Mouse (Mus musculus) liver, embryonic 15.5 days (tissue): ENCODE results near the gene Rpusd1. TPM values are rescaled to one million over a fixed set of nuclear protein-coding genes. Genes with fewer than 3 reads are reported as not detected.

Experiments
- ATAC-seq: fragments of 200-750 bp; cut with Nextera tagmentation; 2 replicates; pipeline ENCODE4 v1.8.0; 2017; ENCODE audit warnings: moderate number of reproducible peaks, mild to moderate bottlenecking, moderate library complexity; ENCODE audit not compliant: insufficient read depth
- H3K27ac ChIP-seq: fragments of 300-500 bp; sonication (generic); replicated peaks from 2 replicates; pipeline ENCODE4 v1.5.1; 2015; ENCODE audit warnings: mild to moderate bottlenecking, inconsistent platforms
- H3K27me3 ChIP-seq: fragments of 300-500 bp; sonication (generic); 2 replicates; pipeline ENCODE4 v1.6.1; 2015; ENCODE audit warnings: mild to moderate bottlenecking, inconsistent platforms
- H3K36me3 ChIP-seq: fragments of 300-500 bp; sonication (generic); replicated peaks from 2 replicates; pipeline ENCODE4 v1.6.1; 2015; ENCODE audit warnings: moderate library complexity, mild to moderate bottlenecking, inconsistent platforms
- H3K4me1 ChIP-seq: fragments of 300-500 bp; sonication (generic); replicated peaks from 2 replicates; pipeline ENCODE4 v1.6.1; 2015; ENCODE audit warnings: inconsistent platforms
- H3K4me2 ChIP-seq: fragments of 300-500 bp; sonication (generic); 2 replicates; pipeline ENCODE4 v1.6.1; 2015; ENCODE audit warnings: moderate library complexity, mild to moderate bottlenecking, inconsistent platforms
- H3K4me3 ChIP-seq: fragments of 300-500 bp; sonication (generic); replicated peaks from 2 replicates; pipeline ENCODE4 v1.5.1; 2015; ENCODE audit warnings: mild to moderate bottlenecking, inconsistent platforms
- H3K9ac ChIP-seq: fragments of 300-500 bp; sonication (generic); 2 replicates; pipeline ENCODE4 v1.6.1; 2015; ENCODE audit warnings: moderate library complexity, mild to moderate bottlenecking, inconsistent platforms
- H3K9me3 ChIP-seq: fragments of 300-500 bp; sonication (generic); replicated peaks from 2 replicates; pipeline ENCODE4 v1.6.1; 2016; ENCODE audit warnings: inconsistent platforms
- WGBS: fragments of 180-500 bp; shearing (Covaris S2); methylation state at CpG from one replicate; pipeline ENCODE4 v1.1.7; 2015; ENCODE audit warnings: mixed read lengths; ENCODE audit not compliant: insufficient replicate concordance; 5-methylcytosine and 5-hydroxymethylcytosine counted together
- polyA plus RNA-seq: library from polyadenylated mRNA; unstranded; fragments of >200 nt; fragmentation: Nextera tagmentation; extraction: Ambion mirVana; gene quantifications from 2 replicates; pipeline ENCODE4 v1.2.1, GENCODE M21; 2015

The Rpusd1 gene
- polyA plus RNA-seq: 6.4 and 6.6 TPM in 2 replicates

GRCm38 (mm10) chr17:25727265-25728008, at the start of gene Rpusd1, which contains the start of gene Chtf18:
TSS of gene Rpusd1 (plus strand) at chr17:25727670.
TSS of gene Chtf18 (minus strand) at chr17:25727419.
- peak; percentile 98 for ATAC-seq

GRCm38 (mm10) chr17:25677969-25678368, 49.5 kb upstream of the Rpusd1 start:
- WGBS: 34% methylated on average over 6 of the region's 6 CpGs
- H3K4me1 ChIP-seq: no peaks in the 10 kb centered on the region
- peaks cover 7% of the 10 kb centered on the region; the same call in 1 of the 2 replicates for H3K27me3 ChIP-seq
- H3K4me2 ChIP-seq: no peak overlapping the region
- H3K36me3 ChIP-seq: no peaks in the 10 kb centered on the region
- no peak overlapping the region for H3K9ac ChIP-seq
- no peak overlapping the region for H3K4me3 ChIP-seq
- ATAC-seq: no peak
- no peak overlapping the region for H3K27ac ChIP-seq
- no peaks in the 10 kb centered on the region for H3K9me3 ChIP-seq

More at GRCm38 (mm10) chr17:25727265-25728008, at the start of gene Rpusd1, which contains the start of gene Chtf18:
- Histone ChIP-seq H3K4me1 (peaks cover 25% of the 10 kb centered on the region), H3K36me3 (peaks cover 30% of the 10 kb centered on the region), H3K4me3 (peak within 1 kb of the TSS; percentile 80), H3K4me2 (peak within 1 kb of the TSS; percentile 96), H3K27ac (peak within 1 kb of the TSS; percentile 39), H3K27me3 (no peaks in the 10 kb centered on the region), H3K9me3 (no peaks in the 10 kb centered on the region), H3K9ac (peak within 1 kb of the TSS; percentile 76)
- WGBS: under 1% methylated on average over 37 of the region's 37 CpGs

- Histone ChIP-seq H3K9me3 (no peaks in the 10 kb centered on the region), H3K36me3 (no peaks in the 10 kb centered on the region)
- no peak for ATAC-seq
Measured at GRCm38 (mm10) chr17:25679818-25680217, 47.7 kb upstream of the Rpusd1 start.

GRCm38 (mm10) chr17:25681636-25682035, 45.8 kb upstream of the Rpusd1 start:
- H3K4me1 ChIP-seq: no peaks in the 10 kb centered on the region
- no peak overlapping the region for H3K4me3 ChIP-seq
- no peaks in the 10 kb centered on the region for H3K36me3 ChIP-seq
- ATAC-seq: no peak
- H3K9me3 ChIP-seq: no peaks in the 10 kb centered on the region
- H3K4me2 ChIP-seq: no peak overlapping the region
- H3K9ac ChIP-seq: no peak overlapping the region
- peaks cover 12% of the 10 kb centered on the region; the same call in 1 of the 2 replicates for H3K27me3 ChIP-seq
- WGBS: 48% methylated on average over 4 of the region's 4 CpGs
- no peak overlapping the region for H3K27ac ChIP-seq

More at GRCm38 (mm10) chr17:25679818-25680217, 47.7 kb upstream of the Rpusd1 start:
- Histone ChIP-seq H3K27me3 (peaks cover 7% of the 10 kb centered on the region; the same call in 1 of the 2 replicates), H3K9ac (no peak overlapping the region), H3K4me2 (no peak overlapping the region), H3K27ac (no peak overlapping the region), H3K4me3 (no peak overlapping the region), H3K4me1 (no peaks in the 10 kb centered on the region)
- WGBS: 9% methylated on average over 5 of the region's 5 CpGs

GRCm38 (mm10) chr17:25686323-25686722, 41.1 kb upstream of the Rpusd1 start:
- WGBS: 25% methylated on average over 7 of the region's 7 CpGs
- no peak for ATAC-seq
- H3K4me3 ChIP-seq: no peak overlapping the region
- H3K27ac ChIP-seq: no peak overlapping the region
- no peaks in the 10 kb centered on the region for H3K4me1 ChIP-seq
- no peak overlapping the region for H3K9ac ChIP-seq
- 0 out of 2 replicates have a peak, but pooled peaks cover 11% of the 10 kb centered on the region for H3K27me3 ChIP-seq
- no peaks in the 10 kb centered on the region for H3K36me3 ChIP-seq
- H3K4me2 ChIP-seq: no peak overlapping the region
- no peaks in the 10 kb centered on the region for H3K9me3 ChIP-seq

- Histone ChIP-seq H3K4me3 (no peak overlapping the region), H3K27ac (no peak overlapping the region), H3K9ac (no peak overlapping the region), H3K36me3 (no peaks in the 10 kb centered on the region), H3K4me1 (no peaks in the 10 kb centered on the region), H3K9me3 (no peaks in the 10 kb centered on the region), H3K27me3 (0 out of 2 replicates have a peak, but pooled peaks cover 11% of the 10 kb centered on the region), H3K4me2 (no peak overlapping the region)
- WGBS: 61% methylated on average over 4 of the region's 4 CpGs
- ATAC-seq: no peak
Measured at GRCm38 (mm10) chr17:25688922-25689321, 38.5 kb upstream of the Rpusd1 start.

- no peaks in the 10 kb centered on the region for H3K9me3 ChIP-seq
- 13% methylated on average over 1 of the region's 1 CpGs for WGBS
- ATAC-seq: no peak
- no peak overlapping the region for H3K27ac ChIP-seq
- peaks cover 3% of the 10 kb centered on the region; the same call in 1 of the 2 replicates for H3K27me3 ChIP-seq
- H3K36me3 ChIP-seq: no peaks in the 10 kb centered on the region
- no peak overlapping the region for H3K4me3 ChIP-seq
- no peak overlapping the region for H3K9ac ChIP-seq
- no peak overlapping the region for H3K4me2 ChIP-seq
- H3K4me1 ChIP-seq: no peaks in the 10 kb centered on the region
Measured at GRCm38 (mm10) chr17:25696263-25696662, 31.2 kb upstream of the Rpusd1 start.

- H3K4me3 ChIP-seq: no peak overlapping the region
- 16% methylated on average over 7 of the region's 7 CpGs for WGBS
- no peaks in the 10 kb centered on the region for H3K9me3 ChIP-seq
- peaks cover 11% of the 10 kb centered on the region; the same call in 1 of the 2 replicates for H3K27me3 ChIP-seq
- no peak for ATAC-seq
- no peak overlapping the region for H3K4me2 ChIP-seq
- no peak overlapping the region for H3K9ac ChIP-seq
- H3K36me3 ChIP-seq: no peaks in the 10 kb centered on the region
- no peak overlapping the region for H3K27ac ChIP-seq
- H3K4me1 ChIP-seq: no peaks in the 10 kb centered on the region
Measured at GRCm38 (mm10) chr17:25698446-25698845, 29.0 kb upstream of the Rpusd1 start.

GRCm38 (mm10) chr17:25700863-25701496, 26.5 kb upstream of the Rpusd1 start:
- Histone ChIP-seq H3K36me3 (no peaks in the 10 kb centered on the region), H3K9ac (no peak overlapping the region), H3K4me2 (no peak overlapping the region), H3K4me1 (no peaks in the 10 kb centered on the region), H3K4me3 (no peak overlapping the region), H3K27me3 (peaks cover 11% of the 10 kb centered on the region; the same call in 1 of the 2 replicates), H3K27ac (no peak overlapping the region), H3K9me3 (no peaks in the 10 kb centered on the region)
- WGBS: 48% methylated on average over 9 of the region's 9 CpGs
- no peak for ATAC-seq

- Histone ChIP-seq H3K27ac (no peak overlapping the region), H3K27me3 (peaks cover 6% of the 10 kb centered on the region; the same call in 1 of the 2 replicates), H3K9me3 (no peaks in the 10 kb centered on the region), H3K36me3 (no peaks in the 10 kb centered on the region), H3K4me3 (no peak overlapping the region), H3K4me1 (no peaks in the 10 kb centered on the region), H3K4me2 (no peak overlapping the region), H3K9ac (no peak overlapping the region)
- 64% methylated on average over 2 of the region's 2 CpGs for WGBS
- no peak for ATAC-seq
Measured at GRCm38 (mm10) chr17:25709994-25710393, 17.5 kb upstream of the Rpusd1 start.

GRCm38 (mm10) chr17:25711136-25711535, 16.3 kb upstream of the Rpusd1 start:
- Histone ChIP-seq H3K27ac (no peak overlapping the region), H3K27me3 (peaks cover 18% of the 10 kb centered on the region), H3K4me2 (no peak overlapping the region), H3K4me3 (no peak overlapping the region), H3K36me3 (no peaks in the 10 kb centered on the region), H3K9me3 (no peaks in the 10 kb centered on the region), H3K4me1 (peaks cover 4% of the 10 kb centered on the region; the same call in 1 of the 2 replicates), H3K9ac (no peak overlapping the region)
- ATAC-seq: no peak
- 50% methylated on average over 4 of the region's 4 CpGs for WGBS
